Mouse (Mus musculus) midbrain, embryonic 10.5 days (tissue): ENCODE results near the gene Maip1. TPM values are rescaled to one million over a fixed set of nuclear protein-coding genes. Genes with fewer than 3 reads are reported as not detected.

ENCODE experiments used
- DNase-seq: peaks from one replicate; pipeline ENCODE4 v3.0.0-alpha.2; 2017; ENCODE audit warnings: low spot score
- H3K27ac ChIP-seq: fragments of 300-500 bp; sonication (generic); replicated peaks from 2 replicates; pipeline ENCODE4 v1.5.1; 2016; ENCODE audit warnings: mild to moderate bottlenecking
- H3K27me3 ChIP-seq: fragments of 300-500 bp; sonication (generic); 2 replicates; pipeline ENCODE4 v1.6.1; 2016; ENCODE audit warnings: low read depth, mild to moderate bottlenecking; ENCODE audit not compliant: poor library complexity, severe bottlenecking
- H3K36me3 ChIP-seq: fragments of 300-500 bp; sonication (generic); 2 replicates; pipeline ENCODE4 v1.6.1; 2016; ENCODE audit warnings: mild to moderate bottlenecking, moderate library complexity
- H3K4me1 ChIP-seq: fragments of 300-500 bp; sonication (generic); 2 replicates; pipeline ENCODE4 v1.6.1; 2016
- H3K4me3 ChIP-seq: fragments of 300-500 bp; sonication (generic); 2 replicates; pipeline ENCODE4 v1.5.1; 2016; ENCODE audit warnings: mild to moderate bottlenecking, moderate library complexity
- H3K9me3 ChIP-seq: fragments of 300-500 bp; sonication (generic); replicated peaks from 2 replicates; pipeline ENCODE4 v1.6.1; 2016; ENCODE audit warnings: mild to moderate bottlenecking
- WGBS: fragments of 180-500 bp; shearing (Covaris S2); methylation state at CpG from one replicate; pipeline ENCODE4 v1.1.7; 2016; 5-methylcytosine and 5-hydroxymethylcytosine counted together
- polyA plus RNA-seq: library from polyadenylated mRNA; unstranded; fragments of >200 nt; fragmentation: Nextera tagmentation; extraction: Ambion mirVana; gene quantifications from 2 replicates; pipeline ENCODE4 v1.2.1, GENCODE M21; 2016

The Maip1 gene
- polyA plus RNA-seq, 1 experiment from 2014 or later: 19.5 TPM

- no peak for DNase-seq
- no peak overlapping the region for H3K4me3 ChIP-seq
- no peaks in the 10 kb centered on the region for H3K9me3 ChIP-seq
- H3K27me3 ChIP-seq: no peaks in the 10 kb centered on the region
- H3K4me1 ChIP-seq: no peaks in the 10 kb centered on the region
- H3K36me3 ChIP-seq: peaks cover 70% of the 10 kb centered on the region
- H3K27ac ChIP-seq: no peak overlapping the region
- WGBS: 96% methylated on average over 4 of the region's 4 CpGs
Measured at GRCm38 (mm10) chr1:57390993-57391790, 14.9 kb upstream of the Maip1 start.

DNA sequence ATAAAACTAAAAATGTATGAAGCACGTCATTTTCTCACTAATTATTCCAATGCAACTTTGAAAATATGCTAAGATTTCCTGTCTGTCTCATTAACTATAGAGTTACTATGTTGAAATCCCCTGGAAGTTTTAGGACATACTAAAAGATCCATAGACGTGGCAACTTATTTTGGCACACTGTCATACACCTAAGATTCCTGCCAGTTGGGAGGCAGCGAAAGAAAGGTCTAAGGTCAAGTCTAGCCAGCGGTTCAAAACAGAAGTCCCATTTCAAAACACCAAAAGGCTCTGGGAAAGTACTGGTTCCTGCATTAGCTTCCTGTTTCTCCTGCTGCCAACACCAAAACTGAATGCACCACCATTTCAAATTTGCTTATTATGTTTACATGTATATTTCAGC lies 13.7 kb upstream of the Maip1 start:
- H3K4me1 ChIP-seq: no peaks in the 10 kb centered on the region
- no peak overlapping the region for H3K4me3 ChIP-seq
- WGBS: 90% methylated on average over 4 of the region's 4 CpGs
- no peak for DNase-seq
- H3K36me3 ChIP-seq: peaks cover 82% of the 10 kb centered on the region
- no peaks in the 10 kb centered on the region for H3K9me3 ChIP-seq
- H3K27ac ChIP-seq: no peak overlapping the region
- no peaks in the 10 kb centered on the region for H3K27me3 ChIP-seq

DNA sequence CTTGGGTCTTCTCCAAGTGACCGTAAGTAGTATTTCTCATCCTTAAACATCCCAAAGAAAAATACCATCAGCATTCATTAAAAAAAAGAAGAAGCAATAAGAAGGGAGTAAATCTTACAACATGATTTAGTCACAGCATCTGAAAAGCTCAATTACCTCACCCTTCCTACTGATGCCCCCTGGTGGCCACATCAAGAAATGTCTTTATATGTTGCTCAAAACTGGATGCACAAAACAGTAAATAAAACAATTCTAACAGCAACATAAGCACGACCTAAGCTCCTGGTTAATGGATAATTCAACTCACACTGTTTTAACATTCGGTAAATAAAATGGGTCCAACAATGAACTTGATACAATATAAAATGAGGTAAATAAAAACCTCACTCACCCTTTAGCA lies 12.1 kb upstream of the Maip1 start:
- peak; percentile 17 for DNase-seq
- H3K9me3 ChIP-seq: no peaks in the 10 kb centered on the region
- no peaks in the 10 kb centered on the region for H3K27me3 ChIP-seq
- no peaks in the 10 kb centered on the region for H3K4me1 ChIP-seq
- H3K4me3 ChIP-seq: no peak overlapping the region
- H3K36me3 ChIP-seq: peaks cover 85% of the 10 kb centered on the region
- WGBS: 72% methylated on average over 3 of the region's 3 CpGs
- no peak overlapping the region for H3K27ac ChIP-seq

DNA sequence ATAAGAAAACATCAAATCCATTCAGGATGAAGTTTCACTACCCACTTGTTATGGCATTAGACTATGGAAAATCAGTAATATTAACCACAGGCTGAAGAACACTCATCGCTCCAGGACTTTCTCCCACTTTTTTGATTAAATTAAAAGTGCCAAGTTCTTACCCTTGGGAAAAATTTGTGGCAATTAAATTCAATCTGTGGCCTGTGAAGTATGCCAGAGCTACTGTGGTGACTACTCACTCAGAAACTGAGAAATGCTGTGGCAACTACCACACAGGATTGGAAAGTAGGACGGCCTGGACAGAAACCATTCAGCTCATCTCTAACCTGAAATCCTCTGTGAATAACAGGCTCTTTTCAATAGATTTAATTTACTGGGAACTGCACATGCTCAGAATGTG lies 5.8 kb upstream of the Maip1 start:
- H3K27me3 ChIP-seq: no peaks in the 10 kb centered on the region
- 97% methylated on average over 2 of the region's 2 CpGs for WGBS
- no peaks in the 10 kb centered on the region for H3K9me3 ChIP-seq
- no peak for DNase-seq
- H3K4me1 ChIP-seq: peaks cover 3% of the 10 kb centered on the region
- H3K4me3 ChIP-seq: no peak overlapping the region
- H3K27ac ChIP-seq: no peak overlapping the region
- peaks cover 63% of the 10 kb centered on the region for H3K36me3 ChIP-seq

DNA sequence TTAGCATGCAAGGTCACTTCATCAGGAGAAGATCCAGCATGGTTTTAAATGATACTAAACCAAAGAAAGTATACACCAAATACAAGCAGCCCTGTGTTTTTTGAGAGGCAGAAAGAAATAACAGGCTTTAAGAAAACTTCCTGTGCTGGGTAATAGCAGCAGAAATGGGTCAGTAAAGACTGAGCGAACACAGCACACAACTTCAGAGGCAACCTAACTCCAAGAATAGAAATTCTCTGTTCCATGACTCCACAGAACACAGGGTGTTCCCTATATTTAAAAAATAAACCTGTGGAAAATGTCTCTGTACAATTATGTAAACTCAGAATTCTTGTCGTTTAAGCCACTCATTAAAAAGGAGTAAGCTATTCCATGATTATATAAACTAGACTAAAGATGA lies 5.3 kb upstream of the Maip1 start:
- H3K4me1 ChIP-seq: peaks cover 8% of the 10 kb centered on the region
- no peak overlapping the region for H3K4me3 ChIP-seq
- DNase-seq: no peak
- peaks cover 57% of the 10 kb centered on the region for H3K36me3 ChIP-seq
- no peaks in the 10 kb centered on the region for H3K27me3 ChIP-seq
- H3K27ac ChIP-seq: no peak overlapping the region
- 90% methylated on average over 2 of the region's 2 CpGs for WGBS
- no peaks in the 10 kb centered on the region for H3K9me3 ChIP-seq

DNA sequence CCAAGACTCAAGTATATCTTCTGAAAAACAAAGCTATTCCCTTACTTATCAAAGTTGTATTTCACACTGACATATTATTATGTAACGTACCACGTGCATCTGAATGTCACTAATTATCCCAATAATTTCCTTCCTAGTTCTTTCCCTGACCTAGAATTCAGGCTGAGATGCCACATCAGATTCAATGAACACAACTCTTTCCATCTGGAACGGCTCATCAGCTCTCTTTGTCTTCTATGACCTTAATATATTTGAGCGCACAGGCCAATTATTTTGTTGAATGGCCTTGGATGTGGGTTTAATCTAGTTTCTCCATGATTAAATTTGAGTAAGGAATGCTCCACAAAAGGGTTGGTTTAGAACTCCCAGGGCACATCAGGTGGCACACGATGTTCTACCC lies 4.0 kb upstream of the Maip1 start:
- peaks cover 11% of the 10 kb centered on the region for H3K4me1 ChIP-seq
- H3K36me3 ChIP-seq: peaks cover 45% of the 10 kb centered on the region
- no peak overlapping the region for H3K4me3 ChIP-seq
- WGBS: 94% methylated on average over 5 of the region's 5 CpGs
- H3K27me3 ChIP-seq: no peaks in the 10 kb centered on the region
- no peak for DNase-seq
- no peaks in the 10 kb centered on the region for H3K9me3 ChIP-seq
- H3K27ac ChIP-seq: no peak overlapping the region

DNA sequence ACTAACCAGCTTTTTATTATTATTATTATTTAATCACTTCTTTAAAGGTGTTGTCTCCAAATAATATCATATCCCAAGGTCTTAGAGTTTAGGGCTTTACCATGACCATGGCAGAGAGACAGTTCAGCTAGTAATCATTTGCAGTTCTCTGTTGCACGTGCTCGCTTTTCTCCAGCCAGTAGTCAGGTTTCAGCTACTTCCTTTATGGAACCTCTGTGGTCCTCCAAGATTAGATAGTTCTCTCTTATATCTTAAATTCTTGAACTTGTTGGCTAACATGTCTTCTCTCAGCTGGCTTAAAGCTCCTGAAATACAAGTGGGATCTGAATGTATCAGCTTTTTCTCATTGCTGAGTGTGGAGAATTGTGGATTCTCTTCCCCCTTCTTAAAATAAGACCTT lies 2.9 kb downstream of the Maip1 start:
- H3K36me3 ChIP-seq: peaks cover 43% of the 10 kb centered on the region
- H3K9me3 ChIP-seq: no peaks in the 10 kb centered on the region
- no peak overlapping the region for H3K4me3 ChIP-seq
- no peaks in the 10 kb centered on the region for H3K27me3 ChIP-seq
- DNase-seq: no peak
- 92% methylated on average over 2 of the region's 2 CpGs for WGBS
- H3K27ac ChIP-seq: no peak overlapping the region
- peaks cover 32% of the 10 kb centered on the region for H3K4me1 ChIP-seq

DNA sequence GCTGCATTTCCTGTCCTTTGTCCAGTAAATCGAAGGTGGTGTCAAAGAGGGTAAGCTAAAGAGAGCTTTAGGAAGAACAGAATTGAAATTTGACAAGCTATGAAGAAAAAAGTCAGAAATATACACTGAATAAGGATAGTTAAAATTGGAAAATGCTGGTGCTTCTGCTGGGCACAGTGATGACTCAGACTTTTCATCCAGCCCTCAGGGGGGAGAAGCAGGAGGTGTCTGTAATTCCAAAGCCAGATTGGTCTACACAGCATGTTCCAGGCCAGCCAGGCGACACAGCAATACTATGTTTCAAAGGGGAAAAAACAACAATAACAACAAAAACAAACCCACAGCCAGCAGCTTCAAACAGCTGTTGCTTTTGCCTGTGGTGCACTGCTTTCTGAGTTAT lies 7.3 kb downstream of the Maip1 start:
- no peak overlapping the region for H3K27ac ChIP-seq
- H3K9me3 ChIP-seq: no peaks in the 10 kb centered on the region
- H3K27me3 ChIP-seq: no peaks in the 10 kb centered on the region
- peaks cover 76% of the 10 kb centered on the region for H3K36me3 ChIP-seq
- H3K4me3 ChIP-seq: no peak overlapping the region
- no peak for DNase-seq
- peaks cover 8% of the 10 kb centered on the region for H3K4me1 ChIP-seq
- WGBS: 87% methylated on average over 2 of the region's 2 CpGs

- WGBS: 13% methylated on average over 1 of the region's 1 CpGs
- no peak for DNase-seq
- peaks cover 1% of the 10 kb centered on the region; the same call in 1 of the 2 replicates for H3K4me1 ChIP-seq
- no peak overlapping the region for H3K27ac ChIP-seq
- H3K4me3 ChIP-seq: no peak overlapping the region
- no peaks in the 10 kb centered on the region for H3K27me3 ChIP-seq
- H3K36me3 ChIP-seq: no peaks in the 10 kb centered on the region
- no peaks in the 10 kb centered on the region for H3K9me3 ChIP-seq
Measured at GRCm38 (mm10) chr1:57423696-57424095, 17.6 kb downstream of the Maip1 start.

DNA sequence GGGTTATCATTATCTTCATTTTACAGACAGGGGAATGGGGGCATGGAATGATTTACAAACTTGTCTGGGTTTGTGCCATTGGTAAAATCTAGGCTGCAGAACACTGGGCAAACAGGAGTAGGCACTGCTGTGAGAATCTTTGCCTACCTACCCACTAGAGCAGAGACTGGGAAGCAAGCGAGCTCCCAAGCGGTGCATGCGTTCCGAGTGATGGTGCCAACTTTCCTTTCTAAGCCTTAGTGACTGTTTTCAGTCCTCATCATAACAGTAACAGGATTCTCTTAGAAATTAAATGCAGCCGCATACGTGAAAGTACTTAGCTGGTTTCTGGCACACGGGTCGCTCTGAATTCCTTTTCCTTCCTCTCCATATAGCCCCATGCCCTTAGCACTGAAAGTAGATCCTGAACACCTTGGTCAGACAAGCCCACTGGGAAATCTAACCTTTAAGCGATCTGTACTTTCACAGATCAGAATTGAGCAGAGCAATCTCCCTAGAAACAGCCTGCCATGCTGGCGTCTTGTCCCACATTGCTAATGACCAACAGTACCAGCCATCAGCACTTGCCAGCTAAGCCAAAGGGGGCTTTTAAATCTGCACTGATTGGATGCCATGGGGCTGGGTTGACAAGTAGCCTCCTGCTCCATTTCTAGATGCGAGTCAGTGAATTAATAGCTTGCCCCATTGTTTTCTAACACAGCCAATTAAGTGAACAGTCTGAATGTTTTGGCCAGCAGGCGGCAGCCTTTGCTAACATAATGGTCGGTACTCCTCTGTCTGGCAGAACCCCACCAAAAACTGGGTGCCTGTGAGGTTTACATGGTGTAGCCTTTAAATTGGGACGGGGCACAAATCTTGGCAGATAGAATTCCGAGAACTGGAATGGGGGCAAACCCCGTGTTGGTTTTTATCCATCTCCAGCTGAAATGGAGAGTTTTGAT lies 22.5 kb downstream of the Maip1 start:
- peak; percentile 83 for DNase-seq
- Histone ChIP-seq H3K27me3 (no peaks in the 10 kb centered on the region), H3K4me3 (no peak overlapping the region), H3K9me3 (no peaks in the 10 kb centered on the region), H3K36me3 (no peaks in the 10 kb centered on the region), H3K27ac (no peak overlapping the region), H3K4me1 (peaks cover 20% of the 10 kb centered on the region)
- 56% methylated on average over 16 of the region's 16 CpGs for WGBS

DNA sequence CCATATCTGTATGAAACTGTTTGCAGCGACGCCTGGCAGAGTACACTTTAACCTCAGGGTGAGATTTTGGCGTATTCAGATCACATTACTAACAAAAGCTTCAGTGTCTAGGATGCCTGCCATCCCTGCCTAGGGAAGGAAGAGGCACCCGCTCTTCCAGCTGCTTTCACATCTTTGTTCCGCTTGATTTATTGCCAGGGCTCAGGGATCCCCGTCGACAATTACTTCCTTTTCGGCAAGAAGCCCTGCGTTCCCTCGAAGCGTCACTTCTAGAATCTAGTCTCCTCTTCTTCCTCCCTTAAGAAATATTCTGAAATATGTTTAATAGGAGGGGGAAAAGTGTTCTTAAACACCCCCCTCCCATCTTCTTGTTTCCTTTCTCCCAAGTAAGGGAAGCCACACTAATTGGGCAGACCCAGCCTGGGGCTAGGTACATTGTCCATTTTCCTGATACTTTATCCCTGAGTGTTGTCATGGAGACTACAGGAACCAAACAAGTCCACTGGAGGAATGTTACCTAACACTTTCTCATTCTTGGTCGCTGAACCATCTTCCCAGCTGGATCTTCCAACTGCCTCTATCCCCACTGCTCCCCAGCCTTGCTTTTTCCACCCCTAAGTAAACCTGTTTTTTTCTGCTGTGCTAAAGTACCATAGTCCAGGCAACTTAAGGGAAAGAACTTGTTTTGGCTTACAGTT lies 23.8 kb downstream of the Maip1 start:
- DNase-seq: peak; percentile 39
- Histone ChIP-seq H3K27ac (peak overlapping the region; percentile 65), H3K27me3 (no peaks in the 10 kb centered on the region), H3K9me3 (no peaks in the 10 kb centered on the region), H3K36me3 (no peaks in the 10 kb centered on the region), H3K4me3 (peak overlapping the region; percentile 34), H3K4me1 (peaks cover 20% of the 10 kb centered on the region)
- WGBS: 12% methylated on average over 12 of the region's 12 CpGs

GRCm38 (mm10) chr1:57433141-57433540 lies 27.0 kb downstream of the Maip1 start:
- Histone ChIP-seq H3K9me3 (no peaks in the 10 kb centered on the region), H3K4me3 (no peak overlapping the region), H3K4me1 (peaks cover 25% of the 10 kb centered on the region), H3K27ac (no peak overlapping the region), H3K27me3 (no peaks in the 10 kb centered on the region), H3K36me3 (no peaks in the 10 kb centered on the region)
- WGBS: 88% methylated on average over 7 of the region's 7 CpGs
- DNase-seq: no peak
